Mouse (Mus musculus) olfactory bulb, adult 2 months (tissue): ENCODE measurements around the gene Fam216b. TPM values are rescaled to one million over a fixed set of nuclear protein-coding genes. Genes with fewer than 3 reads are reported as not detected.

Experiments used
- H3K27ac ChIP-seq: fragments of 200-500 bp; 2 replicates; pipeline ENCODE4 v1.5.1; 2012; ENCODE audit warnings: low read depth, low read length; ENCODE audit not compliant: insufficient read depth
- H3K4me1 ChIP-seq: fragments of 200-500 bp; 2 replicates; pipeline ENCODE4 v1.6.1; 2012; ENCODE audit warnings: low read length; ENCODE audit not compliant: control insufficient read depth, insufficient read depth
- H3K4me3 ChIP-seq: fragments of 200-500 bp; 2 replicates; pipeline ENCODE4 v1.5.1; 2012; ENCODE audit warnings: mild to moderate bottlenecking, low read depth, low read length, moderate library complexity; ENCODE audit not compliant: insufficient read depth
- CTCF ChIP-seq: fragments of 200-500 bp; IDR thresholded peaks from 2 replicates; pipeline ENCODE4 v1.5.1; 2012; ENCODE audit warnings: low read depth, mild to moderate bottlenecking, low read length, moderate library complexity; ENCODE audit not compliant: insufficient read depth
- POLR2A ChIP-seq: fragments of 200-500 bp; IDR thresholded peaks from 2 replicates; pipeline ENCODE4 v1.6.1; 2012; ENCODE audit warnings: mild to moderate bottlenecking, low read depth, low read length, moderate library complexity; ENCODE audit not compliant: insufficient read depth
- WGBS: fragments of 180-500 bp; shearing (Covaris S2); methylation state at CpG from one replicate; pipeline ENCODE4 v1.1.7; 2018; 5-methylcytosine and 5-hydroxymethylcytosine counted together
- polyA plus RNA-seq: library from polyadenylated mRNA; stranded (reverse); fragments of >200 nt; gene quantifications from 2 replicates; pipeline ENCODE4 v1.2.4, GENCODE M21; 2012; ENCODE audit warnings: low replicate concordance; ENCODE audit not compliant: missing spikeins, insufficient read depth, insufficient read length

The Fam216b gene
- polyA plus RNA-seq, 1 experiment, result not detected

DNA sequence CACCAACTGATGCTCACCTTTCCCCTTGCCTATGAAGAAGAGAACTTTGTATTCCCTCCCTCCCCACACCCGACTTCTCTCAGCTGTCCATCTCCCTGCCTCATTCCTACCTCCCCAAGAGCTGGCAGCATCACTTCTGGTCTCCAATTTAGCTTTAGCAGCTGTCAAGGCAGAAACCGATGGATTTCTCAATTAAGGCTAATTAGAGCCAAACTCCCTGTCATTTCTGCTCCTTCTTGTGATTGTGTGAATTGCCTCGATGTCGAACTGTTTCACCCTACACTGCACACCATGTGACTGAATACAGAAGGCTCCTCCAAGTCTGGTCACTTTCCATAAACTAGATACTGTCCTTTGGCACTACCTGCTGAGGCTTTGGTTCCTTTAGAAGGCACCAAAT lies 20.6 kb upstream of the Fam216b start:
- TF ChIP-seq CTCF (no peak), POLR2A (no peak)
- Histone ChIP-seq H3K4me1 (no peaks in the 10 kb centered on the region), H3K27ac (no peak overlapping the region), H3K4me3 (no peak overlapping the region)
- 41% methylated on average over 4 of the region's 4 CpGs for WGBS

DNA sequence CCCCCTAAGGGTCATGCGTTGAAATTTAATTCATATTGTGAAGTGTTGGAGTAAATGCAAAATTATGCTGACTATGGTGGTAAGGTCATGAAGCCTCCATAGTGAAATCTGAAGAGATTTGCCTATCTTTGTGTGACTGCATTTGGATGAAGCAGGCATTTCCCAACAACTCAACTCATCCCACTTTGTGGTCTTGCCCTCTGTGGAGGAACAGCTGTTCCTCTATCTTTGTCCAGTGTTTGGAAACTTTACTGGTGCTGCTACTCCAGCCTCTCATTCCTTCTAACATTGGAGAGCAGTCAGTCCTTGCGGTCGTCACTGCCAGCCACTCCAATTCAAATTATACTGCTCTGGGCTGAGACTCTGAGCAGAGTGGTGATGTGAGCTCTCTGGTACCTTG lies 19.6 kb upstream of the Fam216b start:
- no peak for TF ChIP-seq CTCF
- TF ChIP-seq POLR2A, result no peak
- H3K4me1 ChIP-seq, result no peaks in the 10 kb centered on the region
- H3K4me3 ChIP-seq, result no peak overlapping the region
- 88% methylated on average over 3 of the region's 3 CpGs for WGBS
- H3K27ac ChIP-seq, result no peak overlapping the region

DNA sequence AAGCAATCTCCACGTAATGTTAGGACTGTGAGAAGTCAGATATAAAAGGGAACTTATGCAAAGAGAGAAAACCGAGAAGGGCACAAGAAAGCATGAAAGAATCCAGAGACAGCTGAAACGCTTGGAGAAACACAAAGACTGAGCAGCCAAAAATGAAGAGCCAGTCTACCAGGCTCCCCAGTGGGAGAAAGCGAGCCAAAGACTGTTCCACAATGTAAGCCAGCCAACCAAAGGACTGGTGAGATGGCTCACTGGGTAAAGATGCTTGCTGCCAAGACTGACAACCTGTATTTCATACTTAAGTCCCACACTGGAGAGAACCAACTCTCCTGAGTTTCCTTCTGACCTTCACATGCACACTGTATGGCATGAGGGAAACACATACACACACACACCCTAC lies 784 bp upstream of the Fam216b start:
- Histone ChIP-seq H3K4me1 (no peaks in the 10 kb centered on the region), H3K27ac (no peak overlapping the region), H3K4me3 (no peak overlapping the region)
- 63% methylated on average over 4 of the region's 4 CpGs for WGBS
- TF ChIP-seq POLR2A (no peak), CTCF (no peak)

DNA sequence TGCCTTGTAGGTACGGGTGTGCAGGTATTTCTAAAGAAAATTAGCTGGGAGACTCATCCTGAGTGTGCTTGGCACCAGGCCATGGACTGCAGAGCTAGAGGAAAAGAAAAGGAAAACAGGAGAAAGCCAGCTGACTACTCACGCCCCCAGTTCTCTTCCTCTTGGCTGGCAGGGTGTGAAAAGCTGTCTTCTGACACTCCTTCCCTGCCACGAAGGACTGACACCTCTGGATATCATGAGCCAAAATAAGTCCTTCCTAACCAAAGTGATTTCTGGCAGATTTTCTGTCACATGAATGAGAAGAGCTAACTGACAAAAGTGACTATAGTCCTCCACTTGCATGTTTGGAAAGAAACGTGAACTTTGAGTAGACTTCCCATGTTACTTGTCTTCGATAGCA lies 5.3 kb downstream of the Fam216b start:
- TF ChIP-seq POLR2A, result no peak
- no peak for TF ChIP-seq CTCF
- no peak overlapping the region for H3K4me3 ChIP-seq
- no peaks in the 10 kb centered on the region for H3K4me1 ChIP-seq
- 74% methylated on average over 5 of the region's 5 CpGs for WGBS
- no peak overlapping the region for H3K27ac ChIP-seq

DNA sequence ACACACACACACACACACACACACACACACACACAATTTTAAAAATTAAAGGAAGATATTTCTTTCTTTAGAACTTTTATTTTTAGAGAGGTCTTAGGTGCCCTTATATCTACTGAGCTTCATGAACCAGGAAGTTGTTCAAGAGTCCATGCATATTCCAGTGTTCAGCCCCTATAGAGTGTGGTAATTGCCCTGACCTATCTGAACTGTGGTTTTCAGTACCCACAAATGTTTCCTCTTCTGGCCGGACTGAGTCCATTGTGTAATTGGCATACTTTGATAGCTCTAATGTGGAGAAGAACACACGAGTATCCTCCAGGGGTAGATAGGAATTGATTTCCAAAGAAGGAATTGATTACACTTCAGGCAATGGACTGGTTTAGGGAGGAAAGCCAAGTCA lies 11.3 kb downstream of the Fam216b start:
- TF ChIP-seq CTCF, result no peak
- TF ChIP-seq POLR2A, result no peak
- H3K27ac ChIP-seq, result no peak overlapping the region
- WGBS, result 84% methylated on average over 2 of the region's 2 CpGs
- H3K4me3 ChIP-seq, result no peak overlapping the region
- H3K4me1 ChIP-seq, result no peaks in the 10 kb centered on the region

DNA sequence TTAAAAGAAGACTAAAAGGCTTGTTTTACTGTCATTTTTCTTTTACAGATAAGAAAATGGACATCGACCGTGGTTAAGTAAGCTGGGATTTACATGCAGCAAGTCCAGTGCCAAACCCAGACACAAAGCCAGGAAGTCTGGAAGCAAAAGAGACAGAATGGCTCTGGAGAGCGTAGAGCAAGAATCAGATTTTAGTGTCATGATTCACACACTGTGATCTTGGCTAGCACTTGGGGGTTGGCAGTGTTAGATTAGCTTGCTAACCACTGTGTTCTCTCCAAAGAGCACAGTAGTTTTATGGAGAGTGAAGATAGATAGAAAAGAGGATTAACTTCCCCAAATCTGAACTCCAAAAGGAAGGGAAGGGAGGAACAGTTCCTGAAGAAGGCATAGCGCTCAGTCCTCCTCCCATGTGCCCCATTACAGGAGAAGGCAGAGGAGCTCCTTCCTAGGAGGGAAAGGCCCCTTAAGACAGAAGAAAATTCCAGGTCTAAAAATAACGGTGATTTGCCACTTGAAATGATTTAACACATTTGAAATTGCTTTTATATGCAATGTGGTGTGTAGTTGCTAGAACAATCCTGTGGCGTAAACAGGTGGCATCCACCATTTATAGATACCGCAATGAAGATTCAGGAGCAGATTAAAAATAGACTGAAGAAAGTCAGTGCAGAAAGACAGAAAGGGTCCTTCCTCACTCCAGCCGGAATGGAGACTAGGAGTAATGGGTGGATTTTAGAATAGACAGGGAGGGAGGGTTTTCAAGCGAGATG lies 22.7 kb downstream of the Fam216b start:
- TF ChIP-seq POLR2A (no peak), CTCF (no peak)
- H3K4me1 ChIP-seq, result no peaks in the 10 kb centered on the region
- no peak overlapping the region for H3K4me3 ChIP-seq
- no peak overlapping the region for H3K27ac ChIP-seq
- 79% methylated on average over 9 of the region's 9 CpGs for WGBS

DNA sequence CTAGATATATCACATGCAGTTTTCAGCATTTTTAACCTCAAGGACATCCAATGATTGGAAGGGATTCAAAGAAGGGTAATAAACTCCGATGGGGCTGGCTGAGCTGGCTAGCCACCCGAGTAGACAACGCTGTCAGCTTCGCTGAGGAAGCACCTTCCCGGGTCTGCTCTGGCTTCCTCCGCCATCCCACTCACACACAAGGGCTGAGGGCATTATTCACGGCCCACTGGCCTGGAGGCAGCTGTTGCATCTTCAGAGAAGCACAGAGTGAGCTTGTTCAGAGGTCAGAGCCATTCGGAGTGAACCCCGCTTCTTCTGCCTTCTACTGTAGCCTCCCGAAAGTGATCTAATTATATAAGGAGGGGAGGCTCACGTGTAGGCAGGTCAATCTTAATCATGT lies 26.3 kb downstream of the Fam216b start:
- WGBS, result 88% methylated on average over 11 of the region's 11 CpGs
- Histone ChIP-seq H3K4me3 (no peak overlapping the region), H3K4me1 (no peaks in the 10 kb centered on the region), H3K27ac (no peak overlapping the region)
- TF ChIP-seq POLR2A (no peak), CTCF (no peak)

DNA sequence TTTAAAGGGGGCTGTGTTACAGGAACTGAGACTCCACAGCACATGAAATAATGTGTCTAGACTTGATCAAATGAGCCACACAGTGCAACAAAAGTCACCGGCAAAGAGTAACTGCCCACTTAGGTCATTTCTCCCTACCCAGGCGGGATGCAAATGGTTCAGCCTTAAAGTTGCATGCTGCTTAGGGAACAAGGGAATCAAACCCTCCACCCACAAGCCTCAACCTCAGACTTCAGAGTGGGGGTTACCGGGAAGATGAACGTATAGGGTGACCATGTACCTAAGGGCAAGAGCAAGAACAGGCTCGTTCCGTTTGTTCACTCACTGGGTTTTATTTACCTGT lies 28.2 kb downstream of the Fam216b start:
- Histone ChIP-seq H3K27ac (no peak overlapping the region), H3K4me1 (no peaks in the 10 kb centered on the region), H3K4me3 (no peak overlapping the region)
- 85% methylated on average over 6 of the region's 6 CpGs for WGBS
- TF ChIP-seq POLR2A (no peak), CTCF (no peak)

DNA sequence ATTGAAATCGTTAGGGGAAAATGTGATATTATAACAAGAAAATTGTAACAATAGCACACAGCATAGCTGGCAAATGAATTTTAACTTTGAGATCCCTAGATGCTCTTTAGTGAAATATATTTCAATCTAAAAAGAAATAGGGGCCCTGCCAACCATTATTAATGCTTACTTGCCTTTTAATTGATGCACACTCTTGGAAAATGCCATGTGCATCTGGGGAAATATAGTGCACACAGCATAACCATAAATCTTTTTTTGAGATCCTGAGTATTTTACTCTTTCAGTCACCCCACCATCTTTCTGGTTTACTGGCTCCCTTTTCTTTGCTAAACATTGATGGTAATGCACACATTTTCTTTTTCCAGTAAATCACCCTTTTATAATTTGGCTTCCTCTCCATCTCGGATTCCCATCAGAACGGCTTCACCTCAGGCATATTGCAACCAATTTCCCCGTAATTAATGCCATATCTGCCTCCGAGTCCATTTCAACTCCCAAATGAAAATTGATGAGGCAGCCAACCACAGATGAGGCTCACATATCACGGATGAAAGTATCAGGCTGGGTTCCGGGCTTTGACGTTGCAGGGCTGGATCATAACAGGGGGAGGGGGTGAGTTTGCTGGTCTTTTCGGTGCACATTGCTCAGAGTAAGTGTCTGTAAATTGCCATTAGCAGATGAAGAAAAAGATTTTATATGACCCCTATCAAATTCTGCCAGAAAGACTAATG lies 28.8 kb downstream of the Fam216b start:
- Histone ChIP-seq H3K27ac (no peak overlapping the region), H3K4me1 (no peaks in the 10 kb centered on the region), H3K4me3 (no peak overlapping the region)
- TF ChIP-seq CTCF (no peak), POLR2A (no peak)
- 62% methylated on average over 9 of the region's 9 CpGs for WGBS

DNA sequence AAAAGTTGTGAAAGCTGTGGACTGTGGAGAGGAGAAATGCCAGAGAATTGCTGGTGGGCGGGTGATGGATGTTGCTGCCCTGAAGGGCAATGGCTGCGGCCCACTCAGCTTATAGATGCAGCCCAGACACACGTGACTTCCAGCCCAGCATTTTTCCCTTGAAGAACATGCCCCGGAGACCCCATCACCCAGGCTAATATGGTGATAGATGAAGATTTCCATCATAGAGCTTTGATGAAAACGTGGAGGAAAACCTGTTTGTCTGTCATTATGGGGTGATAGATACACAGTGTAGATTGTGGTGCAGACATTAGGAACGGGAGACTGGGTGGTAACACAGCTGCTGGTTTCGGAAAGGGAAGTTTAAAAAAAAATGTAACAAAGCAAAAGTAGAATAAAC lies 31.4 kb downstream of the Fam216b start:
- 89% methylated on average over 7 of the region's 7 CpGs for WGBS
- no peak for TF ChIP-seq POLR2A
- TF ChIP-seq CTCF, result no peak
- H3K4me3 ChIP-seq, result no peak overlapping the region

More for the DNA sequence above, 31.4 kb downstream of the Fam216b start:
- Histone ChIP-seq H3K4me1 (no peaks in the 10 kb centered on the region; the same call in 1 of the 2 replicates), H3K27ac (no peak overlapping the region)
